Mouse (Mus musculus): Measurements from ENCODE around the gene Ildr2. TPM values are rescaled to one million over a fixed set of nuclear protein-coding genes. Genes with fewer than 3 reads are reported as not detected.

The Ildr2 gene
- polyA plus RNA-seq, 1 experiment from 2014 or later, result 0.07 TPM

DNA sequence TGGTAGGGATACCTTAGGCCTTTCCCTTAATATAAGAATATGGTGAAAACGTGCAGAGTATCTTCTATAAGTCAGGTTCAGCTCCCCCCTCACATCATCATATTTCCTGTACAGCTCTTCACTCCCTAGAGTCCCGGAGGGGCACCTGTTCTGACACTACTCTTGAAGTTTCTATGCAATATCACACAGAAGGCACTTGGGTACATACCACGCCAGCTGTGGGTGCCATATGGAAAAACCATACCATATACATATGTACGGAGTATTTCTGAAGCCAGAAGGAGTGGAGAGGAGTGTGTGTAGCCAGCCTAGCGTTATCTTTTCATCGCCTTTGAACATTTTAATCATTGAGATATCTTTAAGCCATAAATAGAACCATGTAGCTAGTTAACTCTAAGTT is 36.6 kb downstream of the Ildr2 start:
- Histone ChIP-seq H3K9me3 (ENCODE audit: low read length) (no peaks in the 10 kb centered on the region), H3K4me3 (ENCODE audit: low read depth, low read length) (no peak overlapping the region), H3K4me1 (ENCODE audit: insufficient read depth) (no peaks in the 10 kb centered on the region), H3K9ac (replicated peaks) (no peak overlapping the region), H3K36me3 (replicated peaks; ENCODE audit: insufficient read depth, low read length) (no peaks in the 10 kb centered on the region), H3K27ac (ENCODE audit: low read depth) (no peak overlapping the region), H3K27me3 (ENCODE audit: insufficient read depth, low read length) (no peaks in the 10 kb centered on the region), H3K4me2 (ENCODE audit: low read depth, low read length) (no peak overlapping the region)
- 68% methylated on average over 6 of the region's 6 CpGs for WGBS (ENCODE audit: insufficient replicate concordance)
- TF ChIP-seq EP300 (IDR thresholded peaks at IDR 0.05; ENCODE audit: low read depth), result no peak
- no peak for TF ChIP-seq CTCF (IDR thresholded peaks at IDR 0.05; ENCODE audit: low read depth)
- DNase-seq, result no peak
- no peak for ATAC-seq

DNA sequence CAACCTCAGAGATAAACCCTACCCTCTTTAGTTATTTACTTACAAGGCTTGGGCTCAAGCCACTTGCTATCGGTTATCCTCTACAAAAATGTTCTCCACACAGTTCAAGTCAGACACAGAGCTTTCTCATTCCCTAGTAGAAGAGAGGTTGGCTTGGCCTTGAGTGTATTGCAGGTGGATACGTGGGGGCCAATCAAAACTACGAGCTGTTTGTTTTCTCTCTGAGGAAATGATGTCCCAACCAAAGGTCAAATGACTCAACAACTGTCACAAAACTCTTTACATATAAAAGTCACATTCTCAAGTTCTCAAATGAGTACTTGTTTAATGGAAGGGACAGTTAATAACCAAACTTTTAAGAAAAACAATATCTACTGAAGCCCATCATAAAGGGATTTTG is 39.1 kb downstream of the Ildr2 start:
- ATAC-seq, result peak; percentile 95
- H3K27me3 ChIP-seq (ENCODE audit: insufficient read depth, low read length), result 0 out of 2 replicates have a peak, but pooled peaks cover 5% of the 10 kb centered on the region
- DNase-seq, result no peak
- no peaks in the 10 kb centered on the region for H3K4me1 ChIP-seq (ENCODE audit: insufficient read depth)
- peak; percentile 74 for TF ChIP-seq EP300 (IDR thresholded peaks at IDR 0.05; ENCODE audit: low read depth)
- TF ChIP-seq CTCF (IDR thresholded peaks at IDR 0.05; ENCODE audit: low read depth), result no peak
- 45% methylated on average over 3 of the region's 3 CpGs for WGBS (ENCODE audit: insufficient replicate concordance)
- no peak overlapping the region for H3K9ac ChIP-seq (replicated peaks)
- no peak overlapping the region for H3K4me3 ChIP-seq (ENCODE audit: low read depth, low read length)
- H3K9me3 ChIP-seq (ENCODE audit: low read length), result no peaks in the 10 kb centered on the region
- H3K36me3 ChIP-seq (replicated peaks; ENCODE audit: insufficient read depth, low read length), result no peaks in the 10 kb centered on the region
- H3K27ac ChIP-seq (ENCODE audit: low read depth), result peak overlapping the region; percentile 93
- H3K4me2 ChIP-seq (ENCODE audit: low read depth, low read length), result no peak overlapping the region

DNA sequence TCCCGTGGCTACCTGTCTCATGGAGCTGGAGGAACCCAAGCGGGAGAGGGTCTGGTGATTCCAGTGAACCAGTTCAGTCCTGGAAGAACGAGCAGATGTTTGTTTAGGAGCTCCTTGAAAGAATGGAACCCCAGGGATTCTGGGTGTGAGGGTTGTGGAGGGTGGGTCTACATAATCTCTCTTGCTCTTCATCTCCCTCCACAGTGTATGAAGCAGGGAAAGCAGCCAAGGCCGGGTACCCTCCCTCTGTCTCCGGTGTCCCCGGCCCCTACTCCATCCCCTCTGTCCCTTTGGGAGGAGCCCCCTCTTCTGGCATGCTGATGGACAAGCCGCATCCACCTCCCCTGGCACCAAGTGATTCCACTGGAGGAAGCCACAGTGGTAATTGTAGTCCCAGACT is 41.6 kb downstream of the Ildr2 start:
- H3K4me2 ChIP-seq (ENCODE audit: low read depth, low read length), result no peak overlapping the region
- ATAC-seq, result no peak

DNA sequence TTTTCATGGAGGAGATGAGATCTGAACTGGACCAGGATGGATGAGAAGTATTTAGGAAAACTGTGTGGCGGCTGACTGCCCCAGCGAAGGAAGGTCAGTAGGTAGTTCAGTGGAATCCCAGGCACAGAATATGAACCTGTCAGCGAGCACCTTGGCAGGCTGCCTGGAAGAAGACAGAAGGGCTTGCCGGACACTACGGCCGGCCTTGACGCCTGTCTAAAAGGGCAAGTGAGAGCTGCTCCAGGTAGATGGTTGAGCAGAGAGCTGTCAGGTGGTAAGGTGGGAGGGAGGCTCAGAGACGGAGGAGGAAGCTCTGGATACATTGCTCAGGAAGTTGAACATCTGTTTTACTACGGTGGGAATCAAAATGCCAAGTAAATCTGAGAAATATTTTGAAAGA is 42.4 kb downstream of the Ildr2 start:
- Histone ChIP-seq H3K9ac (replicated peaks) (no peak overlapping the region), H3K27me3 (ENCODE audit: insufficient read depth, low read length) (0 out of 2 replicates have a peak, but pooled peaks cover 5% of the 10 kb centered on the region), H3K4me3 (ENCODE audit: low read depth, low read length) (no peak overlapping the region), H3K36me3 (replicated peaks; ENCODE audit: insufficient read depth, low read length) (no peaks in the 10 kb centered on the region), H3K9me3 (ENCODE audit: low read length) (no peaks in the 10 kb centered on the region), H3K4me2 (ENCODE audit: low read depth, low read length) (no peak overlapping the region), H3K27ac (ENCODE audit: low read depth) (no peak overlapping the region), H3K4me1 (ENCODE audit: insufficient read depth) (no peaks in the 10 kb centered on the region)
- no peak for ATAC-seq
- no peak for DNase-seq
- TF ChIP-seq EP300 (IDR thresholded peaks at IDR 0.05; ENCODE audit: low read depth), result no peak
- no peak for TF ChIP-seq CTCF (IDR thresholded peaks at IDR 0.05; ENCODE audit: low read depth)
- 75% methylated on average over 9 of the region's 9 CpGs for WGBS (ENCODE audit: insufficient replicate concordance)

More for the DNA sequence above, 41.6 kb downstream of the Ildr2 start:
- TF ChIP-seq CTCF (IDR thresholded peaks at IDR 0.05; ENCODE audit: low read depth) (no peak), EP300 (IDR thresholded peaks at IDR 0.05; ENCODE audit: low read depth) (no peak)
- WGBS (ENCODE audit: insufficient replicate concordance), result 63% methylated on average over 7 of the region's 7 CpGs
- no peaks in the 10 kb centered on the region for H3K9me3 ChIP-seq (ENCODE audit: low read length)
- no peak overlapping the region for H3K9ac ChIP-seq (replicated peaks)
- H3K27me3 ChIP-seq (ENCODE audit: insufficient read depth, low read length), result 0 out of 2 replicates have a peak, but pooled peaks cover 5% of the 10 kb centered on the region
- H3K4me1 ChIP-seq (ENCODE audit: insufficient read depth), result no peaks in the 10 kb centered on the region
- DNase-seq, result no peak
- no peak overlapping the region for H3K4me3 ChIP-seq (ENCODE audit: low read depth, low read length)
- no peak overlapping the region for H3K27ac ChIP-seq (ENCODE audit: low read depth)
- H3K36me3 ChIP-seq (replicated peaks; ENCODE audit: insufficient read depth, low read length), result no peaks in the 10 kb centered on the region

DNA sequence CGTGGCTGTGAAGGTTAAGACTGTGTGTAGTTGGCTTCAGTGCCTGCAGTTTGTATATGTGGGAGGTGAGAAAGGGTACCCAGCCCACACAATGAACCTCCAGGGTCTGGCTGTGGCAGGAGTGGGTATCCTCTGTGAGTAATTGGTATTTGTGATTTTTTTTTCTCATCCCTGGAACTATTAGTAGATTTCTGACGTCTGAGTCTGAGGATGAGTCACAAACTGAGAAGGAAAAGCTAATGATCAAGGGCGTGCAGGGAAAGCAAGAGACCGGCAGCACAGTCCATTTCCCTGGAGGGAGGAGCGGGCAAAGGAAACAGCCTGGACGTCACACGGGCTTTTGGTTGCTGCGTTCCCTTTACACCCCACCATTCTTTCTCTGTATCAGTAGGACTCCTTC is 43.0 kb downstream of the Ildr2 start:
- Histone ChIP-seq H3K36me3 (replicated peaks; ENCODE audit: insufficient read depth, low read length) (no peaks in the 10 kb centered on the region), H3K4me1 (ENCODE audit: insufficient read depth) (no peaks in the 10 kb centered on the region), H3K27ac (ENCODE audit: low read depth) (no peak overlapping the region), H3K27me3 (ENCODE audit: insufficient read depth, low read length) (0 out of 2 replicates have a peak, but pooled peaks cover 5% of the 10 kb centered on the region), H3K4me3 (ENCODE audit: low read depth, low read length) (no peak overlapping the region), H3K4me2 (ENCODE audit: low read depth, low read length) (no peak overlapping the region), H3K9me3 (ENCODE audit: low read length) (no peaks in the 10 kb centered on the region), H3K9ac (replicated peaks) (no peak overlapping the region)
- ATAC-seq (no peak), DNase-seq (no peak)
- TF ChIP-seq CTCF (IDR thresholded peaks at IDR 0.05; ENCODE audit: low read depth) (no peak), EP300 (IDR thresholded peaks at IDR 0.05; ENCODE audit: low read depth) (no peak)
- WGBS (ENCODE audit: insufficient replicate concordance), result 73% methylated on average over 8 of the region's 8 CpGs

DNA sequence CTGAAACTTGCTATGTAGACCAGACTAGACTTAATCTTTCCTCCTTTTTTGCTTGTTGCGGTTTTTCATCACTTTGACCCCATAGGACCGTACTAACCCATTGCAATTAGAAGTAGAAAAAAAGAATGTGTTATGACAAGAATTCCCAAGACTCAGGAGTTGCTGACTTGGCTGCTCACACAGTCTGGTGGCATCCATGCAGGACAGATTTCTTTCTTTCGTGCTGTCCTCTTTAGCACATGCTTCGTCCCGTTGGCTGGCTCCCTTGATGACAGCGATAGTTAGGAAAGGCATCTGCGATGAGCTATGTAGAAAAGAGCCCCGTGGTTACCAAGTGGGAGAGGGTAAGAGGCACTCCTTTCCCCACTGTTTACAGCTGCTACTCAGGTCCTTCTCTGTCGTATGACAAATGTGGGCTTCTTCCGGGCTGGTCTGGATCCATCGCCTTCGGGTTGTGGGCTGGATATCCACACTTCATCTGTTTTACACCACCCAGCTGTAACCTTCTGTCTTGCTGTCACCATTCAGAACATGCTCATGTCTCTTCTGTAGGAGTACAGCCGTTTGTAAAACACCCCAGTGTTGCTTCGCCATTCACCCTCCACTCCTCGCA is 43.7 kb downstream of the Ildr2 start:
- no peak overlapping the region for H3K27ac ChIP-seq (ENCODE audit: low read depth)
- H3K9me3 ChIP-seq (ENCODE audit: low read length), result no peaks in the 10 kb centered on the region
- no peaks in the 10 kb centered on the region for H3K4me1 ChIP-seq (ENCODE audit: insufficient read depth)
- 0 out of 2 replicates have a peak, but pooled peaks cover 5% of the 10 kb centered on the region for H3K27me3 ChIP-seq (ENCODE audit: insufficient read depth, low read length)
- no peak overlapping the region for H3K9ac ChIP-seq (replicated peaks)
- TF ChIP-seq CTCF (IDR thresholded peaks at IDR 0.05; ENCODE audit: low read depth) (no peak), EP300 (IDR thresholded peaks at IDR 0.05; ENCODE audit: low read depth) (no peak)
- DNase-seq (no peak), ATAC-seq (no peak)
- no peak overlapping the region for H3K4me3 ChIP-seq (ENCODE audit: low read depth, low read length)
- 64% methylated on average over 15 of the region's 15 CpGs for WGBS (ENCODE audit: insufficient replicate concordance)
- no peak overlapping the region for H3K4me2 ChIP-seq (ENCODE audit: low read depth, low read length)
- H3K36me3 ChIP-seq (replicated peaks; ENCODE audit: insufficient read depth, low read length), result no peaks in the 10 kb centered on the region
